Mouse (Mus musculus) myocyte (in vitro differentiated cells): ENCODE data around the gene Synpo2.

Experiments used
- CEBPB ChIP-seq: IDR thresholded peaks from 2 replicates; pipeline ENCODE4 v1.6.1; 2011; ENCODE audit warnings: mild to moderate bottlenecking, moderate library complexity; ENCODE audit not compliant: poor library complexity, insufficient read depth, severe bottlenecking
- E2F4 ChIP-seq: IDR thresholded peaks from one replicate; pipeline ENCODE4 v1.6.1; 2011; ENCODE audit warnings: mild to moderate bottlenecking, control low read depth, moderate library complexity; ENCODE audit not compliant: insufficient read depth
- MAX ChIP-seq: IDR thresholded peaks from one replicate; pipeline ENCODE4 v1.6.1; 2011; ENCODE audit warnings: low read depth, mild to moderate bottlenecking, control low read depth
- MYOD1 ChIP-seq, 3 experiments: IDR thresholded peaks; one replicate each; pipeline ENCODE4 v1.6.1; 2011; ENCODE audit warnings: control low read depth in 2 of 3, low read depth in 2 of 3, mild to moderate bottlenecking in 2 of 3, moderate library complexity in 1 of 3; ENCODE audit not compliant: insufficient read length in 2 of 3, control insufficient read depth in 1 of 3
- MYOG ChIP-seq, 3 experiments: IDR thresholded peaks; one replicate each; pipeline ENCODE4 v1.6.1; 2011; ENCODE audit warnings: control low read depth in 2 of 3, low read depth in 2 of 3, mild to moderate bottlenecking in 2 of 3; ENCODE audit not compliant: insufficient read length in 2 of 3, control insufficient read depth in 1 of 3, insufficient read depth in 1 of 3
- POLR2A ChIP-seq: IDR thresholded peaks from one replicate; pipeline ENCODE4 v1.6.1; 2011; ENCODE audit warnings: low read depth, mild to moderate bottlenecking, control low read depth, moderate library complexity; ENCODE audit not compliant: insufficient read length
- POLR2AphosphoS2 ChIP-seq: IDR thresholded peaks from one replicate; pipeline ENCODE4 v1.6.1; 2011; ENCODE audit warnings: low read depth, control low read depth; ENCODE audit not compliant: insufficient read length
- REST ChIP-seq: IDR thresholded peaks from one replicate; pipeline ENCODE4 v1.6.1; 2011; ENCODE audit warnings: mild to moderate bottlenecking, control low read depth, moderate library complexity; ENCODE audit not compliant: insufficient read depth, insufficient read length
- SRF ChIP-seq: IDR thresholded peaks from one replicate; pipeline ENCODE4 v1.6.1; 2011; ENCODE audit warnings: low read depth; ENCODE audit not compliant: control insufficient read depth, insufficient read length
- TCF12 ChIP-seq: IDR thresholded peaks from one replicate; pipeline ENCODE4 v1.6.1; 2011; ENCODE audit warnings: mild to moderate bottlenecking, control low read depth; ENCODE audit not compliant: poor library complexity, insufficient read depth, severe bottlenecking
- USF1 ChIP-seq: IDR thresholded peaks from one replicate; pipeline ENCODE4 v1.6.1; 2011; ENCODE audit warnings: low read depth, mild to moderate bottlenecking, control low read depth, moderate library complexity

DNA sequence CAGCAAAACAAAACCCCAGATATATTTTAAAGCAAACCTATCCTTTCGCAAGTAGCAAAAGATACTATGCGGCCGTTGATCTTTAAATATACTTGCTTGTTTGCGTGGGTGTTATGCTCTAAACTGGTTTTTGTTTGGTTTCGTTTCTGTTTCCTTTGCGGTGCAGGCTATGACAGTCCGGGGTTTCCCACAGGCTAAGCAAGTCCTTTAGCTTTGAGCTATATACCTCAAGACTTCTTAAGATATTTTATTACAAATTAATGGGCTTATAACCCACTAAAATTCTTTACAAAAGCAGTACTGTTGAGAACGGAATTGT is 61.6 kb downstream of the Synpo2 start:
- TF ChIP-seq MYOD1 (IDR thresholded peaks at IDR 0.05; ENCODE audit: control insufficient read depth in 1 of 3, insufficient read length in 2 of 3, low read depth in 2 of 3) (no peak), POLR2A (no peak), CEBPB (no peak), E2F4 (no peak), REST (no peak), TCF12 (no peak), MAX (no peak), POLR2AphosphoS2 (no peak), USF1 (no peak), SRF (no peak), MYOG (IDR thresholded peaks at IDR 0.05; ENCODE audit: control insufficient read depth in 1 of 3, insufficient read depth in 1 of 3, insufficient read length in 2 of 3, low read depth in 2 of 3) (no peak)
